Mouse (Mus musculus) adrenal gland, adult 2 months (tissue): ENCODE data around the gene Otud5. TPM values are rescaled to one million over a fixed set of nuclear protein-coding genes. Genes with fewer than 3 reads are reported as not detected.
"Not testable (repeated sequence)": the region's sequence is repeated elsewhere in the genome, so short reads cannot be mapped to it uniquely, and the experiment has no call there.

Source experiments
- DNase-seq: peaks from one replicate; pipeline ENCODE4 v3.0.0; 2021
- long read RNA-seq: library from polyadenylated mRNA; stranded (forward); transcript quantifications from one replicate; pipeline ENCODE4 v2.0.0, GENCODE M21; 2021
- polyA plus RNA-seq: library from polyadenylated mRNA; depleted of rRNA; stranded (reverse); fragments of >200 nt; gene quantifications from 2 replicates; pipeline ENCODE4 v1.2.3, GENCODE M21; 2012; rRNA removed
- total RNA-seq, 2 experiments: library from RNA; stranded (reverse); gene quantifications; 2 replicates each; pipeline ENCODE4 v1.2.3; 2021

The Otud5 gene
- 10 to 100 TPM; 53.9 to 65.8 TPM for total RNA-seq
- 34.5 and 51.6 TPM in 2 replicates for polyA plus RNA-seq
- long read RNA-seq, full-length matches to known transcripts: 28 of 63 reads
- long read RNA-seq, partial matches to known transcripts: 17 of 63 reads
- long read RNA-seq, other reads (novel, unspliced or antisense): 18 of 63 reads

GRCm38 (mm10) chrX:7841163-7842162, at the start of gene Otud5:
Gene Otud5, plus strand, starts transcription at chrX:7841364.
- DNase-seq: peak; percentile 96

GRCm38 (mm10) chrX:7793361-7793760, 47.8 kb upstream of the Otud5 start:
- no peak for DNase-seq

- peak; percentile 20 for DNase-seq
Measured at GRCm38 (mm10) chrX:7795016-7795415, 46.1 kb upstream of the Otud5 start.

- no peak for DNase-seq
Measured at GRCm38 (mm10) chrX:7797327-7797726, 43.8 kb upstream of the Otud5 start.

GRCm38 (mm10) chrX:7802157-7802556, 39.0 kb upstream of the Otud5 start:
- DNase-seq: not testable (repeated sequence)

GRCm38 (mm10) chrX:7815016-7815415, 26.1 kb upstream of the Otud5 start:
- not testable (repeated sequence) for DNase-seq

- DNase-seq: peak; percentile 15
Measured at GRCm38 (mm10) chrX:7821865-7822779, 19.0 kb upstream of the Otud5 start, which contains the start of gene Kcnd1. Gene Kcnd1, plus strand, starts transcription at chrX:7822289.

- DNase-seq: no peak
Measured at GRCm38 (mm10) chrX:7837146-7837545, 4.0 kb upstream of the Otud5 start.

- no peak for DNase-seq
Measured at GRCm38 (mm10) chrX:7840842-7841162, 362 bp upstream of the Otud5 start.

- DNase-seq: peak; percentile 29
Measured at GRCm38 (mm10) chrX:7842318-7842717, 1.2 kb downstream of the Otud5 start.

GRCm38 (mm10) chrX:7847845-7848244, 6.7 kb downstream of the Otud5 start:
- no peak for DNase-seq

GRCm38 (mm10) chrX:7854578-7854977, 13.4 kb downstream of the Otud5 start:
- DNase-seq: peak; percentile 25

- DNase-seq: no peak
Measured at GRCm38 (mm10) chrX:7859191-7859753, 18.1 kb downstream of the Otud5 start.

GRCm38 (mm10) chrX:7863181-7863580, 22.0 kb downstream of the Otud5 start:
- no peak for DNase-seq

GRCm38 (mm10) chrX:7864551-7864950, 23.4 kb downstream of the Otud5 start:
- no peak for DNase-seq

GRCm38 (mm10) chrX:7865343-7865742, 24.2 kb downstream of the Otud5 start:
- no peak for DNase-seq

GRCm38 (mm10) chrX:7865786-7866185, 24.6 kb downstream of the Otud5 start:
- no peak for DNase-seq

- DNase-seq: no peak
Measured at GRCm38 (mm10) chrX:7867141-7867540, 26.0 kb downstream of the Otud5 start.

- DNase-seq: no peak
Measured at GRCm38 (mm10) chrX:7868506-7868905, 27.3 kb downstream of the Otud5 start.

GRCm38 (mm10) chrX:7869826-7870225, 28.7 kb downstream of the Otud5 start:
- no peak for DNase-seq

- peak; percentile 90 for DNase-seq
Measured at GRCm38 (mm10) chrX:7878007-7878419, 36.8 kb downstream of the Otud5 start, which contains the start of gene Pim2. Gene Pim2, plus strand, starts transcription at chrX:7878262.

- peak; percentile 33 for DNase-seq
Measured at GRCm38 (mm10) chrX:7878495-7878894, 37.3 kb downstream of the Otud5 start.
